Mouse (Mus musculus): Measurements from ENCODE around the gene B4galt3. TPM values are rescaled to one million over a fixed set of nuclear protein-coding genes. Genes with fewer than 3 reads are reported as not detected.

B4galt3 gene
- 91.4 and 95.1 TPM in 2 replicates for polyA plus RNA-seq (2012; rRNA removed)

DNA sequence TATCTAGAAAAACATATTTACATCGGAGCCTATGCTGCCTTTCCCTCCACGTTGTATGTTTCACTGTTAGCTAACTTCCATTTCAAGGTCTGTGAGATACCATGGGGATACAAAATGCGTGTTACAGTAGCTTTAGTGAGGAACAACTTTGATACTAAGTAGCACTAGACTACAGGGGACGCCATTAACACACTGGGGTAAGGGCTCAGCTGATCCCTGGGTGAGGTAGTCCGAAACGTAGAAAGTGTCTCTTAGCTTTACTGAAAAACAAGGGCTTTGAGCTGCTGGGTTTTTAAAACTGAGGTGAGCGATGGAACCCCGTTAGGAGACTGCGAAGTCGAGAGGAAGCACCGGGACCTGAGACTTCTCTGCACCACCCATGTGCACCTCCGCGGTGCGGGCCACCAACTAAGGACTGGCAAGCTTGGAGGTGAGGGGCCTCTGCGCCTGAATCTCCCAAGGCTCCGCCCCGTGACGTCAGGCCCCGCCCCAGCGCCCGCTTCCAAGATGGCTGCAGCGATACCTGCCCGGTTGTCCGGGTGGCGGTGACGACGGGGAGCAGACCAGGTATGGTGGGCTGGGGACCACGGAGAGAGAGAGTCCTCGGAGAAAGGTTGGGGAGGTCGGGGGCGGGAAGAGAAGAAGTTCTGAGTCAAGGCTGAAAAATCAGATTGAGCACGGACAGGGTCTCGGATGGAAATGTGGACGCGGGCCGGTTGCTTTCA lies at the start of gene B4galt3:
Gene B4galt3 (plus strand): TSS at position 481 of the 725 bp plus-strand sequence.

DNA sequence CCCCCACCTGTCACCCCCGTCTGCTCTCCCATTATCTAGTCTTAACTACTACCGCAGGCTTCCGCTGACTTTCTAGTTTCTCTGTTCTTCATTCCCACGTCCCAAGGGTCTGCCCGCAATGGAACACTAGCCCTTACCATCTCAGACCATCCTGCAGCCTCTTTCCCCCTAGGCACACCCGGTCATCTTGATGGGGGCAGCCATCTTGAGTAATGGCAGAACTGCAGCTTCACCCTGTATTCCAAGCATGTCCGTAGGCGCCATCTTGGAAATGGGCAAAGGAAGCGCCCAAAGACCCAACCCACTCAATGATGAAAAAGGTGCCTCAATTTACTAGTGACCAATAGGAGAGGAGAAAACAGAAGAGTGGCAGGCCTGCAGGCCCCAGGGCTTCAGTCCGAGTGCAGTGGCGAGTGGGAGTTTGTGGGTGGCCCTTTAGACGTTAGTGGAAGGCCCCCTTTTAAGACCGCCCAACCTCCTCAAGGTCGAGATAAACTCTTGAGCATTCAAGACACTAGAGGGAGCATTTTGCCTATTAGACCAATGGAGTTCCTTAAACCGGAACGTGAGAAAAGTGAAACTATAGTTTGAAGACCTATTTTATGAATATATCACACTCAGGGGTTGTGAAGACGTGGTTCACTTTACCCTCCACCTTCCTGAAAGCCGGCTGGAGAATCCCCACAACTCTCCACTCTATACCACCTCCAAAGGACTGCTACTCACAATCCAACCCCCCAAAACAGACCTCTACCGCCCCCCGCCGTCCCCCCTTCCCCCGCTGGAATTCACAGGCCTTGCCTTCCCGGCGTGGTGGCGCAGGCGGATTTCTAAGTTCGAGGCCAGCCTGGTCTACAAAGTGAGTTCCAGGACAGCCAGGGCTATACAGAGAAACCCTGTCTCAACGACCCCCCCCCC lies 47.6 kb upstream of the B4galt3 start, which contains the start of gene Tomm40l:
Gene Tomm40l (minus strand): TSS at position 277 of the 918 bp plus-strand sequence.

DNA sequence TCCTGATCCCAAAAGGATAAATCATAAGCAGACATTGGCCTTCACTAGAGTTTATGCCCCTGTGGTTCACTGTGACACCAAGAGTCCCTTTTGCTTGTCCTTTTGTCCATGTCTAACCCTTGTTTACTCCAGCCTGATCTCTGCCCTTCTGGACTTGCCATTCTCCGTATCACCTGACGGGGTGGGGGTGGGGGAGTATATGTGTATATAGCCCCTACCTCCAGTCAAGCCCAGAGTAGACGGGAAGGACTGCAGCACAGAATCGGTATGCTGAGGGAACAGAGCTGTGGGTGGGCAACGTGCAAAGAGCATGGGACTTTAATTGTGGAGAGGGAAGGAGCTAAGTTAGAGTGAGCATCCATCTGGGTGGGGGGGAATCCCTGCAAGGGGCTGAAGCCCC lies 45.3 kb upstream of the B4galt3 start, which contains the start of gene Apoa2:
Gene Apoa2 (plus strand): TSS at position 198 of the 400 bp plus-strand sequence.

DNA sequence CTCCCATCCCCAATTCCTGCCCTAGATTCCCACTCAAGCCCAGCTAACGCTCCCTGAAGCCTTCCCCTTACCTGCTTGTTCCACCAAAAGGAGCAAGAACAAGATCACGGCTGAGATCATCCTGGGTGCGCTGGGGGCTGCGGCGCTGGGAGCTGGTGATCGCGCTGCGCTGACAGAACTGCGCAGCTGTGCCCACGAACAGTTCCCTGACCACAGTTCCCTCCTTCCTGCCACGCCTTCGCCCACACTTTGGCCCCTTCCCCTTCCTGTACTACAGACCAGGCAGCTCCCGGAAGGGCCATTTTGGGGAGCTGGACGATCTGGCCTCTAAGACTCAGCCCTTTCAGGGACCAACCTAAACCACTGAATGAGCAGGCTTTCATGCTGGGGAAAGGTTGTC lies 36.0 kb upstream of the B4galt3 start, which contains the start of gene Fcer1g:
Gene Fcer1g (minus strand): TSS at position 240 of the 400 bp plus-strand sequence.

DNA sequence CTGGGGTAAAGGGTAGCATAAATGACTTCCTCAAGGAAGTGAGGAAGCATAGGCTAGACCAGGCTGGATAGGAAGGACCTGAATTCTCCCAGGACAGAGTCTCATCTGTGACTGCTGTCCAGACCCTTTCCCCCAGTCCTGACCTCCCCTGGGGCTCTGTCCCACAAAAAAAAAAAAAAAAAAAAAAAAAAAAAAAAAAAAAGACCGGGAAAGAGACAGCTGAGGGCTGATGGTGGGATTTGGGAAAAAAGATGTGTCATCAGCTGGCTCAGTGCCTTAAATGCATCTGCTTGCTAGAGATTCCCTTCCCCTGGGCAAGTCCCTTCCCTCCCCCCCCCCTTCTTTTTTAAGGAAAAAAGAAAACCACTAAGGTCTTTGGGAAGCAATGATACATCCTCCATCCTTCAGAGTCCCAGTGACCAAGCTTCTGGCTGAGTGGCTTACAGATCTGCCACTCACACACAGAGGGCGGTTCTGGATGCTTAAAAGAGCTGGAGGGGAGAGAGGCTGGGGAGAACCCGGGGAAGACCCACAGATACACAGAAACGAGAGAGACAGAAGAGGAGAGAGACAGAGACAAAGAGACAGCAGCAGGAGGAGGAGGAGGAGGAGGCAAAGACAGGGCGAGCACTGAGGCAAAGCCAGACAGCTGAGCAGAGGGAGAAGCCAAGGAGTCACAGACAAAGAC lies 20.1 kb upstream of the B4galt3 start, which contains the start of gene Adamts4:
Gene Adamts4 (plus strand): TSS at position 509 of the 688 bp plus-strand sequence.

DNA sequence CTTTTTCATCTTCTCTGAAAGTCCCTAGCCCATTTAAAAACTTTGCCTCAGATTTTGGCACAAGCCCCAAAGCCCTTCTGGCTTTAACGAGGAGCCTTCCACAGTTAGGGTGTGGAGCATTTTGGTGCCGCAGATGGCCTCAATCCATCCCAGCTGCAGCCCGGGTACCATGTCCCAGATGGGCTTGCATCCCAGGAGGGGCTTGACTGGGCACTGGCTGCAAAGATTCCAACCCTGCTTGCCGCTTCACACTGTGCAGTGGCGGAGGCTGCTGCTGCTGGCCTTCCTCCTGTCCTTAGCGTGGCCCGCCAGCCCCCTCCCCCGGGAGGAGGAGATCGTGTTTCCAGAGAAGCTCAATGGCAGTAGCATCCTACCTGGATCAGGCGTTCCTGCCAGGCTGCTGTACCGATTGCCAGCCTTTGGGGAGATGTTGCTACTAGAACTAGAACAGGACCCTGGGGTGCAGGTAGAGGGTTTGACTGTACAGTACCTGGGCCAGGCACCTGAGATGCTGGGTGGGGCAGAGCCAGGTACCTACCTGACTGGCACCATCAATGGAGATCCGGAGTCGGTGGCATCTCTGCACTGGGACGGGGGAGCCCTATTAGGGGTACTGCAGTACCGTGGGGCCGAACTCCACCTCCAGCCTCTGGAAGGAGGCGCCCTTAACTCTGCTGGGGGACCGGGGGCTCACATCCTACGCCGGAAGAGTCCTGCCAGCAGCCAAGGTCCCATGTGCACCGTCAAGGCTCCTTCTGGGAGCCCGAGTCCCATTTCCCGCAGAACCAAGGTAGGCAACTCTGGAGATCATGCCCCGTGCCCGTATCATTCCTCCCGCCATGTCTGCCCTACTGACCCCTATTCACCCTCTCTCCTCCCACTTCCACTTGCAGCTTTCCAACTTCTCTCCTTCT lies 19.2 kb upstream of the B4galt3 start, which contains the start of gene Ndufs2:
Gene Ndufs2 (minus strand): TSS at position 709 of the 914 bp plus-strand sequence.

DNA sequence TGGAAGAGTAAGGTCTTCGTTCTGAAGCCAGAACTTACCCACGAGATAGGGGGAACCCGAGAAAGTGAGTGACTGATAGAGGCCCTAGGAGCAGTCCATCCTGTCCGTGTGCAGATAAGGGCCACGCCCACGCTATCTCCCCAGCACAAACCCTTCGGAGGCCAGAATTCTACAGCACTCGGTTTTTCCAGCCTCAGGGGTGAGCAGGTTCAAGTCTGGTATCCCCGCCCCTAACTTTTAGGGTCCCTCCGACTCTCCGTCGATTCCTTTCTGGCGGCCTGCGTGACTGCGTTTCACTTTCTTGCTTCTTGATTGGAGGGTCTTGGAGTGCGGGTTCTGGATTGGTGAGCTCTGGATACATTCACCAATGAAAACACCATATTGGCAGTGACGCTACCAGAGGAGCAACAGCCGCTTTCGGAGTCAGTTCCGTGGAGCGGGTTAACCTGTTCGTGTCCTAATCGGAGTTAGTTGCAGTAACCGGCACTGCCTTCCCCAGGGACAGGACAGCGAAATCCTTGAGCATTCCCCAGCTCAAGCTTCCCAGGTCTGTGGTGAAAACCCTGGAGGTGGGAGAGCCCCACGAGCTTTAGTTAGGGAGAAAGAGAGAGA lies 10.9 kb downstream of the B4galt3 start, which contains the start of gene Ppox:
Gene Ppox (minus strand): TSS at position 271 of the 612 bp plus-strand sequence.

DNA sequence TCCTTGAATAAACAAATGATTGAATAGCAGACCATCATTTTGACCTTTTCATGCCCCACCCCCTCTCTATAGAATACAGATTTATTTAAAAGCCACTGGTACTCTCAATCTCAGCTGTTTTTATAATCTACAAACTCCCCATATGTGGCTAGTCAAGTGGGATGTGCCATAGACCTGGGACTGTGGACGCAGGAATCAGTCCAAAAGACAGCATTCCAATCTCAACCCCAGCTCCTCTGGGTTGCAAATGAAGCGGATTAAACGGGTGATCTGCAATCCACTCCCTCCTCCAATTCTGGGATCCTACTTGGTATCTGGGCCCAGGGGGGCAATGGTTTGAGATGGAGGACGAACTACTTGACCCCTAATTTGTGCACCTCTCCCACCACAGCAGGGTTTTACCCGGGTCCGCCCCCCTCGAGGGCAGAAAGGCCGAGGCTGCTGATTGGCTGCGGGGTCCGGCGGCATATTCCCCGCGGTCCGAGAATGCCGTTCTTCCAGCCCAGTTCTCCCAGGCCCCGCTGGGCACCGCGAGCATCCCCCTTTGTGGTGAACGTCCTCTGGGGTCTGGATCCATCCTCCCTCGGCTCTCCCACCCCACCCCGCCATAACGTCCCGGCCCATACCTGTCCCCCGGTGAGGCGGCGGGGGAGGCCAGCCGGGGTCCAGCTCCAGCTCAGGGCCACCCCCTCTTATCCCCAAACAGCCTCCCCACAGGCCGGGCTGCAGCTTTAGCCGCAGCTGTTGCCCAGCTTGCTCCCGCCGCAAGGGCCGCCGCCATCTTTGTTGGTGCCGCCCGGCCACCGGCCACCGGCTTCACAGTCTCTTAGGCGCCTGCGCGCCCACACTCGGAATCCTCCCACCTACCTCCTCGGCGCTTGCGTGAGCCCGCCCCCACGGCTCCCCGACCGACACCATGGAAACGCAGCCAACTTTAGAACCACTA lies 17.3 kb downstream of the B4galt3 start, which contains the start of gene Usp21:
Gene Usp21 (minus strand): TSS at position 856 of the 946 bp plus-strand sequence.

DNA sequence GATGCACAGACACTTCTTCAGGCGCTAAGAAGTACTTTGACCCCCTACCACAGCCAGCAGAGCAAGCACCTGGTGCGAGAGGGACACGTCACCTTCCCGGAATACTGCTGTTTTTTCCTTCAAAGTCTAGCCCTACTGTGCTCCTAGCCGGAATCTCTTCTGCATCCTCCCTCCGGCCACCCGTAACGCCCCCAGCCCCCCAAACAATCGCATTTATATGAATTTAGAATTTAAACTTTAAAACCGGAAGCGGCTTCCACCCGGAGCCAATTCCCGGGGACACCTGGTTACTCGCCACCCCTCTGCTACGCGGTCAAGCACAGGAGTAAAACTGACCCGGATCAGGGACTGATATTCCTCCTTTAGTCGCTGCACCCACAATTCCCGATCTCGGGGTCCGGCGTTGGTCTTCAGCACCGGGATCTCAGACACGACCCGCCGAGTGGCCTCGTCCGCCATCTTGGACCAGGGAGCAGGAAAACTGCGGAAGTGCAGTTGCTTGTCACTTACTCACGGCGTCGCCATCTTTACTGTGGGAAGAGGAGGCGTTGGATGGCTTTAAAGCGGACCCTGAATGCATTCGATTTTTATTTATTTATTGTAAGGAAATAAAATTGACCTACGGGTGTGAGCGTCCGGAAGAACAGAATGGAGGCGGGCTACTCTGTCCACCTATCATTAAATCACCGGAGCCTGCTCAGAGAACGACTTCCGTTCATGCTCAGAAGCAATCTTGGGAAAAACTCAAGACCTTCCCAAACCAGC lies 24.4 kb downstream of the B4galt3 start, which contains the start of gene Ufc1:
Gene Ufc1 (minus strand): TSS at position 727 of the 765 bp plus-strand sequence.

Other genes starting within 250 kb of the B4galt3 start
- 8.3 and 8.7 TPM in 2 replicates for gene Fcgr3, start 205.4 kb upstream of the B4galt3 start, polyA plus RNA-seq (2012; rRNA removed)
- 11.1 and 11.3 TPM in 2 replicates for gene Cfap126, start 156.4 kb upstream of the B4galt3 start, polyA plus RNA-seq (2012; rRNA removed)
- gene Sdhc, start 119.7 kb upstream of the B4galt3 start, polyA plus RNA-seq (2012; rRNA removed), result 260 and 262 TPM in 2 replicates
- 3.0 and 10.7 TPM in 2 replicates for gene Mpz, start 119.6 kb upstream of the B4galt3 start, polyA plus RNA-seq (2012; rRNA removed)
- 16.8 and 17.0 TPM in 2 replicates for gene Pcp4l1, start 74.1 kb upstream of the B4galt3 start, polyA plus RNA-seq (2012; rRNA removed)
- 0.09 and 0.16 TPM in 2 replicates for gene Nr1i3, start 56.4 kb upstream of the B4galt3 start, polyA plus RNA-seq (2012; rRNA removed)
- 34.4 and 36.0 TPM in 2 replicates for gene Tomm40l, start 47.8 kb upstream of the B4galt3 start, polyA plus RNA-seq (2012; rRNA removed)
- gene Apoa2, start 45.3 kb upstream of the B4galt3 start, polyA plus RNA-seq (2012; rRNA removed), result 2.5 and 3.0 TPM in 2 replicates
- 24.0 and 25.7 TPM in 2 replicates for gene Fcer1g, start 36.0 kb upstream of the B4galt3 start, polyA plus RNA-seq (2012; rRNA removed)
- gene Adamts4, start 19.9 kb upstream of the B4galt3 start, polyA plus RNA-seq (2012; rRNA removed), result 3.6 and 4.8 TPM in 2 replicates
- gene Ndufs2, start 18.9 kb upstream of the B4galt3 start, polyA plus RNA-seq (2012; rRNA removed), result 169 and 171 TPM in 2 replicates
- gene Ppox, start 10.9 kb downstream of the B4galt3 start, polyA plus RNA-seq (2012; rRNA removed), result 97.8 and 102 TPM in 2 replicates
- 118 and 126 TPM in 2 replicates for gene Usp21, start 17.7 kb downstream of the B4galt3 start, polyA plus RNA-seq (2012; rRNA removed)
- 57.9 and 63.4 TPM in 2 replicates for gene Ufc1, start 24.7 kb downstream of the B4galt3 start, polyA plus RNA-seq (2012; rRNA removed)
- 67.0 and 67.4 TPM in 2 replicates for gene Dedd, start 58.8 kb downstream of the B4galt3 start, polyA plus RNA-seq (2012; rRNA removed)
- gene Nit1, start 75.3 kb downstream of the B4galt3 start, polyA plus RNA-seq (2012; rRNA removed), result 62.0 and 69.0 TPM in 2 replicates
- gene Pfdn2, start 75.3 kb downstream of the B4galt3 start, polyA plus RNA-seq (2012; rRNA removed), result 121 TPM in 2 replicates
- 3.2 and 3.6 TPM in 2 replicates for gene Klhdc9, start 90.5 kb downstream of the B4galt3 start, polyA plus RNA-seq (2012; rRNA removed)
- gene Nectin4, start 99.8 kb downstream of the B4galt3 start, polyA plus RNA-seq (2012; rRNA removed), result 1.1 and 3.1 TPM in 2 replicates
- gene Arhgap30, start 118.6 kb downstream of the B4galt3 start, polyA plus RNA-seq (2012; rRNA removed), result 0.92 and 1.1 TPM in 2 replicates
- 177 and 182 TPM in 2 replicates for gene Usf1, start 141.0 kb downstream of the B4galt3 start, polyA plus RNA-seq (2012; rRNA removed)
- gene Tstd1, start 148.5 kb downstream of the B4galt3 start, polyA plus RNA-seq (2012; rRNA removed), result 4.9 and 5.7 TPM in 2 replicates
- gene F11r, start 167.2 kb downstream of the B4galt3 start, polyA plus RNA-seq (2012; rRNA removed), result 4.1 and 7.2 TPM in 2 replicates
- 14.6 and 16.7 TPM in 2 replicates for gene Alyref2, start 233.2 kb downstream of the B4galt3 start, polyA plus RNA-seq (2012; rRNA removed)